Mouse (Mus musculus) spleen, adult 18-20 months (tissue): ENCODE results near the gene Olfr1353.
"Not testable (repeated sequence)": the region's sequence is repeated elsewhere in the genome, so short reads cannot be mapped to it uniquely, and the experiment has no call there.

Experiments used
- DNase-seq, 2 experiments: peaks; one replicate each; pipeline ENCODE4 v3.0.0; 2022; ENCODE audit warnings: mixed read lengths in 2 of 2

Olfr1353 gene

DNA sequence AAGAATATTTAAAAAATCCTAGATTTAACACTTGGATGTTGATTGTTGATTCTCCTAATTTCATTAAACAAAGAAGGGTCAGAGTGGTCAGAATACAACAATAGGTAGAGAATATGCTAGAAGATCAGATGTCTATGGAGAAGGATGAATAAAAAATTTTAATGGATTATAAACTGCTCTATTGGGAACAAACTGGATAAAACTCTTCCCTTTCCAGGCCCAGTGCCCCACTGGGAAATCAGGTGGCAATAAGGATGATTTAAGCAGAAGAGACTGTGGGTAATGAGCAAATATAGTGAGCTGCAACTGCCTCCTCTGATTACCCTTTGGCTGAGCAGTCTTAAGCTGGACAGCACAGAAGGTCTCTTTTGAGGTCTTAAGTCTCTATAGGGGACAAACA lies at the start of gene Olfr1353:
Gene Olfr1353 (plus strand): TSS at position 301 of the 400 bp plus-strand sequence.
- DNase-seq: not testable (repeated sequence)

DNA sequence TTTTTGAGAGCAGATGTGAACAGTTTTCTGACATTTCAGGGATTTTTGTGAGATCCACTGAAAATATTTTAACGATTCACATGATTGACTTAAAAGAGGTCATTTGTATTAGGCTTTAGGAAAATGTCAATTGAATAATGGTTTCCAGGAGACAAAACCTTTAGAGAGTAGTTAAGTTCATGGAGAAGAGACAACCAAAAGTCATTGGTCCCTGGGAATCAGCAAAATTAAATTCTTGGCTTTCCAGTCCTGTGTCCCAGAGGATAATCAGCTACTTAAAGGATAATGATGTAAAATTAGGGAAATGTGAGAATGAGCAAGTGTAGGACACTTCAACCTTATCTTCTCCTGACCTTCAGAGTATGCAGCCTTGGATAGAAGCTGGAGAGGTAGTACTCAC lies 12.8 kb upstream of the Olfr1353 start, which contains the start of gene Olfr8:
Gene Olfr8 (plus strand): TSS at position 301 of the 400 bp plus-strand sequence.
- DNase-seq: not testable (repeated sequence)

- no peak for DNase-seq
These were observed 17.6 kb downstream of the Olfr1353 start, which contains the start of gene Olfr1352 for GRCm38 (mm10) chr10:78980750-78981149. TSS of gene Olfr1352 (plus strand) at chr10:78981050.

- DNase-seq: no peak
These were observed 49.1 kb downstream of the Olfr1353 start, which contains the start of gene Olfr1351 for GRCm38 (mm10) chr10:79012172-79012571. TSS of gene Olfr1351 (plus strand) at chr10:79012472.
